Mouse (Mus musculus) megakaryocyte-erythroid progenitor cell, adult 5-6 weeks (primary cell): ENCODE data around the gene Cflar. TPM values are rescaled to one million over a fixed set of nuclear protein-coding genes. Genes with fewer than 3 reads are reported as not detected.
"Not testable (repeated sequence)": the region's sequence is repeated elsewhere in the genome, so short reads cannot be mapped to it uniquely, and the experiment has no call there.

Source experiments
- ATAC-seq: replicated peaks from 2 replicates; pipeline ENCODE4 v1.8.0; 2016; ENCODE audit warnings: mild to moderate bottlenecking, inconsistent platforms; ENCODE audit not compliant: severe bottlenecking, poor library complexity, low FRiP score, low TSS enrichment
- total RNA-seq, 2 experiments: library from RNA; stranded (forward) in 1 of 2; stranded (reverse) in 1 of 2; fragments of 200-1000, 215-1000 nt in 1 of 2; fragments of >200 nt in 1 of 2; fragmentation: Nextera tagmentation in 1 of 2; gene quantifications; 2 replicates each; pipeline ENCODE4 v1.2.3; 2014 to 2017

Cflar gene
- total RNA-seq (2014; fragmentation: Nextera tagmentation) (51.7 and 65.3 TPM in 2 replicates), total RNA-seq (2017) (26.9 and 53.4 TPM in 2 replicates)

- peak; percentile 39 for ATAC-seq
Measured at GRCm38 (mm10) chr1:58711365-58712016, at the start of gene Cflar. Cflar (plus strand) TSS chr1:58711508.

DNA sequence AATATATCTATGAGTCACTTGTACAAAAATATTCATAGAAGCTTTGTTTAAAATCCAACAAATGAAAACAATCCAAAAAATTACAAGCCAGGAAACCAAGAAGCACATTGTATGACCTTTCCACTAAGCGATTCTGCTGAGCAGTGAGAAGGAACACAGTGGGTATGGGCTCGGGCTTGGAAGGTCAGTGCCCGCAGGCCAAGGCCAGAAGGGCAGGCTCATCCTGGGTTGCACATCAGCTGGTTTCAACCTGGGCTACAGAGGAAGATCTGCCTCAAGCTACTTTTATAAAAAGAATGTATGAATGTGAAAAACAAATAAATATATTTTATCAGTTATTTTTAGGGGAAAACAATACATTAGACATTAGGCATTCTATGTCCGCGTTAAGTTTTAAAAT, 48.6 kb upstream of the Cflar start:
- not testable (repeated sequence) for ATAC-seq

- not testable (repeated sequence) for ATAC-seq
Measured at GRCm38 (mm10) chr1:58663365-58663764, 47.9 kb upstream of the Cflar start.

DNA sequence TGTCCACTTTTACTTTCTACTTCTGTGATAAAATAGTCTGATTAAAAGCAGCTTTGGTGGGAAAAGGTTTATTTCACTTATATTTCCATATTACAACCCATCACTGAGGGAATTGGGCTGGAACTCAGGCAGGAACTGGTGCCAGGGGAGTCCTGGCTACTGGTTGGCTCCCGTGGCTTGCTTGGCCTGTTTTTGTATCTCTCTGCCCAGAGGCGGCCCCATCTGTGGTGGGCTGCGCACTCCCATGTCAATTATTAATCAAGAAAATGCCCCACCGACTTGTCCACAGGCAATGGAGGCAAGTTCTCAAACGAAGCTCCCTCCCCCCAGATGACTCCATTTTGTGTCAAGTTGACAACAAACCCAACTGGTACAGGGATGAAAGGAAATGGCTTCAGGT, 43.1 kb upstream of the Cflar start:
- ATAC-seq, result no peak

DNA sequence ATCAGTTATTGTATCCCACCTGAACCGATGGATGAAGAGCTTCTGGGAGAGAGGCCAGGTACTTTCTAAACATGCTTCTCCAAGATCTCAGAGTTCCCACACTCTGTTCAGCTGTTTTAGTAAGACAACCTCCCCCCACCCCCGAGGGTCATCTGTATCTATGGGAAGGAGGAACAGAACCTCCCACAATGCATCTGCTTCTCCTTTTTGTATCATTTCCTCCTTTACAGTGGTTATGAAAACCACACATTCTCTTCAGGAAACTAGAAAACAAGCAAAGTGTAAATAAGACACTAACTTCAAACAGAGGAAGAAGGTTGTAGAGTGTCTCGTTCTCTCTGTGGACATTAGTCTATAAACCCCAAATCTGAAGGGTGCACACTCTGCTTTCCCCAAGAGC, 41.7 kb upstream of the Cflar start:
- ATAC-seq, result not testable (repeated sequence)

DNA sequence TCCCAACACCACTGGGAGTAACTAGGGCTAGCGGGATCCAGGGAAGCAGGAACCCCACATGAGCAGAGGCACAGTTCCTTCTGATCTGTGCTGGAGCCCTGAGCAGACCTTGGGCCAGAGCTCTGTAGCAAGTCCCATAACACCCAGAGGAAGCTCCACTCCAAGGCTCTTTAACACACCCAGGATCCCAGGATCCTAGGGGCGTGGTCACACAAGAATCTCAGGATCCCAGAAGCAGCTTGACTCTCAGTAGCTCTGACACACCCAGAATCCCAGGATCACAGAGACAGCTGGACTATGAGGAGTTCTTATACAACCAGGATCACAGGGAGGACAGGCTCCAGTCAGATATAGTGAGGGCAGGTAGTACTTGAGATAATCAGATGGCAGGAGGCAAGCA, 39.2 kb upstream of the Cflar start:
- no peak for ATAC-seq

DNA sequence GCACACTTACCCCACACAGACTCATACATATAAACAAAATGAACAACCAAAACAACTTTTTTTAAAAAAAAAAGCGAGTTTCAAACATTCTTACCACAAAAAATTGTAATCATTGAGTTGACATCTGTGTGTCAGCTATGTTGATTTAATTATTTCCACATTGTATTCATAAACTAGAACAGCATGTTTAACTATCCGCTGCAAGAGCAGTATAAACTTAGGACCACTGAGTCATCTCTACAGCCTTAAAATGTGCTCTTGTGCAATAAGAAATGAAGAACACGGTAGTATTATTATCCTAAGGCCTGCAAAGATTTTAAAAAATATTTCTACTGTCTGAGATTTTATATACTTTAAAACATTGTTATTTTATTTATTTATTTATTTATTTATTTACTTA, 36.3 kb upstream of the Cflar start:
- ATAC-seq, result no peak

DNA sequence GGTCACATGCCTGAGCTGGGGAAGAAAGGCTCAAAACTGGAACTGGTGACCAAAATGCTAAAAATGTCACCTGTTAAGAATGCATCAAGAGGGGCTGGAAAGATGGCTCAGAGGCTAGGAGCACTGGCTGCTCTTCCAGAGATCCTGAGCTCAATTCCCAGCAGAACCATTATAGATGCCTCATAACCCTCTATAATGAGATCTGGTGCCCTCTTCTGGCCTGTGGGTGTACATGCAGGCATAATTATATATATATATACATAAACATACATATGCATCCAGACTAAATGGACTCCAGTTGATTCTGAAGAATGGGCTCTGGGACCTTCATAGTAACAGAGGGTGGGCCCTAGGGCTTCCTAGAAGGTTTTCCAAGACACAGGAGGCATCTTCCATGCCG, 33.7 kb upstream of the Cflar start:
- no peak for ATAC-seq

DNA sequence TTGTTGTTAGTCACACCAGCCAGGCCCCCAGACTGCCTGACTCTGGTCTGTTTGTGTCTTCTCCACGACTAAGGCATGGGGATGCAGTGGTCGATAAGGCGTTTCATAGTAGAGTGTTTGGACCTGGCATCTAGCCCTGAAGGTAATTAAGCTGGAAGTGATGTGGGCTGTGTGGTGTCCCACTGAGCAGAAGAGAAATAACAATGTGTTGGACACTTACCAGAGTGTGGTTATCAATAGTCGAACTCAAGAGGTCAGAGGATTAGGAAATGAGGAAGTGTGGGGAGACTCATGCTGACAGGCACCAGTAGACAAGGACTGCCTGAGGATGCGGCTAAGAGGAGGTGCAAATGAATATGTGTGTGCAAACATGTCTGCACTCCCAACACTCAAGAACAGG, 32.9 kb upstream of the Cflar start:
- ATAC-seq, result not testable (repeated sequence)

DNA sequence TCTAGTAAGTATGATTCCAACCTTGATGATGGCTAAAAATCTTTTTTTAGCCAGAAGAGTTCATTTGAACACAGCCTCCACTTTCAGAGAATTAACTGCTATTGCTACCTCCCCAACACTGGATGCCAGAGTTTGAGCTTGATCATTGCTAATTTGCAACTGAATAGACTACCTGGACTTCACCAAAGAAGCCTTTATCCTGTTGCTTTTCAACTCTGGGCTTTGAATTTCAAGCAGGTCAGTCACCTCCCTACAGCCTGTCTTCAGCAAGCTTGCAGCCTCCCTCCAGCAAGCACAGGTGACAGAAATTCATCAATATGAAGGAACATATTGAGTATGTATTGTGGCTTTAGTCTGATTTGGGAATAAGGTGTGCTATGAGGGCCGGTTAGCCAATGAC, 21.9 kb upstream of the Cflar start:
- ATAC-seq, result no peak

GRCm38 (mm10) chr1:58690006-58690744, 21.1 kb upstream of the Cflar start:
- ATAC-seq, result no peak

DNA sequence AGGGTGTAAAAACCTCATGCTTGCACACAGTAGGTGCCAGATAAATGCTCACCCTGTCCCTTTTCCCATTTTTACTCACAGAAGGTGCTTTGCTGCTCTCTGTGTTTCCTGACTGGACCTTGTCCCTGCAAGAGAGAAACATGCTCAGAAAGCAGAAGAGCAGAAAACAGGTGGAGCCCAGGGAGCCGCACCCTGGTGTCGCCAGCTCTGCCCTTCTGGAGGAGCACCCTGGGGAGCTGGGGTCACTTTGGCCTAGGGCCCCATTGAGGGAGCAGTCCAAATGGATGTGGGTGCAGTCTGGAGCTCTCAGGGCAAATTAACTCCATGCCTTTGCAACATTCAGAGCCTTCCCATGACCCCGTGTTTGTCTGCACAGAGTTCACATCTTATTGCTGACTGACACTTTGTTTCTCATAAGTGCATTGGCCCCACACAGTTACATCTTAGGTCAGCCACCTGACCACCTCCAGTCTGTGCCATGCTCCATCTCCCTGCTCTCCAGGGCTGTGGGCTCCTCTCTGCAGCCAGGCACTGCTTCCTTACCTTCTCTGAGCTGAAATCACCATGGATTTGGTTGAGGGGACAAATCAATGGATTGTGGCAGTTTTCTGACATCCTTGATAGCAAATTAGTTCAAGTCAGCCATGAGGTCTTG, 20.3 kb upstream of the Cflar start:
- ATAC-seq, result not testable (repeated sequence)

DNA sequence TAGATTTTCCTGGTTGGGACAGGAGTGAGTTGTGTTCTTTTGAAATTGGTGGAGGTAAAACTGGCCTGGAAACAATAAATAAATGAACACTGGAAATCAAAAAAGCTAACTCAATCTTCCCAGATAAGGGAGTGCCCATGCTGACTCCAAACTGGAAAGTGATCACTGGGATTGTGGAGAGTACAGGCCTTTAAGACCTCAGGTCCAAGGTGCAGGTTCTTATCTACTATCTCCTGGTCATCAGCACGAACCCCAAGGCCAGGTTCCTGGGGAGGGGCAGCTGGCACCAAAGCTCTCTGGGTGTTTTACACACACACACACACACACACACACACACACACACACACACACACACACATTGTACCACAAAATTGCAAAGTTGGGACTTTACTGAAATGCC, 19.6 kb upstream of the Cflar start:
- not testable (repeated sequence) for ATAC-seq

DNA sequence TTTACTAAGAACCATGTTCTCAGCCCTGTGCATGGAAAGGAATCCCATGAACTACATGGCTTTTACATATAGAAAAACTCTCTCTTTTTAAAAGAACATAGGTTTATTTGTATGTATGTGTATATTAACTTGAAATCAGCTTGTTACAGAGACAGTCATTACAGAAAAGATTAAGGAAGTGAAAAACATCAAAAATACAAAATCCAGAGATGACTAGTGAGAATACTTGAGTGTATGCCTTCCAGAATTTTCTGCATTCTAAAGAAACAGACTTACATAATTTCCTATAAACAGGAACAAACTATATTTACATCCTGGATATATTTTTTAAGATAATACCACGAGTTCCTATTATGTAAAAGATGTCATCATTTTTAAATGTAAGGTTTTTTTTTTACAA, 17.6 kb upstream of the Cflar start:
- no peak for ATAC-seq

DNA sequence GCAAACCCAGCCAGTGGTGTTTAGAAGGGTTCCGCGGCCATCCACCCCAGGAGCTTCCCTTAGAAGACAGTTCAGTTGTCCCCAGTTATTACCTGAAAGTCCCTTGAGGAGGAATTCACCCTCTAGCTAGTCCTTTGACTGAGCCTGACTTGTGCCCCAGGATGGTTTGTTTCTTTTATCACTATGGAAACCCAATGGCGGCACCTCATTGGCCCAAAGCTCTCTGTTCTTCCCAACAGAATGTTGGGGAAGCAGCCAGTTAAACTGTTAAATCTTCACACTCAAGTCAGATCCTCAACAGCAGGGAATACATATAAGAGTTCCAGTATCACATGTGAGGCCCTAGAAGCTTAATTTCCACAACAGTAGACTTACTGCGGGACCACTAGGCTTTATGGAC, 15.5 kb upstream of the Cflar start, which contains the start of gene Als2cr12:
TSS of gene Als2cr12 (minus strand) at position 180 of the 400 bp plus-strand sequence.
- not testable (repeated sequence) for ATAC-seq

GRCm38 (mm10) chr1:58697607-58698006, 13.7 kb upstream of the Cflar start:
- ATAC-seq, result peak; percentile 87

GRCm38 (mm10) chr1:58698781-58699180, 12.5 kb upstream of the Cflar start:
- no peak for ATAC-seq

DNA sequence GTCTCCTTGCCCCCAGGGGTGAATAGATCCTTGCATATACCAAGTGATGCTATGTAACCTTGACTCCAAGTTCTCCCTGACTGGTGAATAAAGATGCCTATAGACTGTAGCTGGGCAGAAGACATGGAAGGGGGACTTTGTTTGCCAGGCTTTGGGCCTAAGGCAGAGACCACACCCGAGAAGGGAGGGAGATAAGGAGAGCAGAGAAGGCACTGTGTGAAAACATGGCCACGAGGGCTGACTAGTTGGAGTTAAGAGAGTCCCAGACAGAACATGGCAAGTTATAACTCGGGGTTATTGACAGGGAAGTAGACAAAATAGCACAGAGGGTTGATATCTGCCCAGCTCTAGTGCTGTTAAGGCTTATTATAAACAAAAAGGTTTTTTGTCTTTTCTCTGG, 11.3 kb upstream of the Cflar start:
- peak; percentile 64; the same call in 1 of the 2 replicates for ATAC-seq

DNA sequence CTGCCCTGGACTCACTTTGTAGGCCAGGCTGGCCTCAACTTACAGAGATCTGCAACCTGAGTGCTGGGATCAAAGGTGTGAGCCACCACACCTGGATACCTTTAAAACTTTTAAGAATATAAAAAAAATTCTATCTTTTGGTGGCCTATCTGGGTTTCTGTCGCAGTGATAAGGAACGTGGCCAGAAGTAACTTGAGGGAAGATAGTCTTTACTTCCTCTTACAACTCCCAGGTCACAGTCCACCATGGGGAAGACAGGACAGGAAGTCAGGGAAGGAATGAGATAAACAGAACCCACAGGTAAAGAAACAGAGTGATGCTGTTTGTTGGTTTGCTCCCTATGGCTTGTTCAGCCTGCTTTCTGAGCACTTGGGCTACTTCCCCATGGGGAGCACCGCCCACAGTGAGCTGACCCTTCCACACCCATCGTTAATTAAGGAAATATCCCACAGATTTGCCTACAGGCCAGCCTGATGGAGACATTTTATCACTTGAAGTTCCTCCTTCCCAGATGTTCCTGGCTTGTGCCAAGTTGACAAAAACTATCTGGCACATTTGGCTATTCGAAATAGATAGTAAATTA, 10.6 kb upstream of the Cflar start:
- not testable (repeated sequence) for ATAC-seq

DNA sequence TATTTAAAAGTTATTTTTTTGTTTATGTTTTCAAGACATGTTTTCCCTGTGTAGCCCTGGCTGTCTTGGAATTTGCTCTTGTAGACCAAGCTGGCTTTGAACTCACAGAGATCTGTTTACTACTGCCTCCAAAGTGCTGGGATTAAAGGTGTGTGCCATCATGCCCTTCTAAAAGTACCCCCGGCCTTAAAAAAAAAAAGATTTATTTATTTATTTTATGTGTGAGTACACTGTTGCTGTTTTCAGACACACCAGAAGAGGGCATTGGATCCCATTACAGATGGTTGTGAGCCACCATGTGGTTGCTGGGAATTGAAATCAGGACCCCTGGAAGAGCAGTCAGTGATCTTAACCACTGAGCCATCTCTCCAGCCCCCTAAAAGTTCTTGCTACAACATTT, 1.3 kb upstream of the Cflar start:
- not testable (repeated sequence) for ATAC-seq
